Mouse (Mus musculus): ENCODE data around the gene Deaf1. TPM values are rescaled to one million over a fixed set of nuclear protein-coding genes. Genes with fewer than 3 reads are reported as not detected.

The Deaf1 gene
- 10.7 and 11.9 TPM in 2 replicates for polyA plus RNA-seq (2015; fragmentation: Nextera tagmentation; extraction: Ambion mirVana)

- peaks cover 34% of the 10 kb centered on the region for H3K4me1 ChIP-seq (ENCODE audit: insufficient read depth)
- under 1% methylated on average over 105 of the region's 105 CpGs for WGBS (ENCODE audit: insufficient replicate concordance)
These were observed at the start of gene Deaf1, which contains the start of gene Tmem80 for GRCm38 (mm10) chr7:141327469-141328372. Gene Deaf1, minus strand, starts transcription at chr7:141327690. Gene Tmem80, plus strand, starts transcription at chr7:141327739.

GRCm38 (mm10) chr7:141374399-141374798 lies 46.9 kb upstream of the Deaf1 start:
- H3K27me3 ChIP-seq (ENCODE audit: insufficient read depth, low read length): no peaks in the 10 kb centered on the region
- no peak overlapping the region for H3K9ac ChIP-seq (replicated peaks)
- TF ChIP-seq EP300 (IDR thresholded peaks at IDR 0.05; ENCODE audit: low read depth) (no peak), CTCF (IDR thresholded peaks at IDR 0.05; ENCODE audit: low read depth) (no peak)
- no peak overlapping the region for H3K4me2 ChIP-seq (ENCODE audit: low read depth, low read length)
- H3K27ac ChIP-seq (ENCODE audit: low read depth): no peak overlapping the region
- peaks cover 10% of the 10 kb centered on the region for H3K4me1 ChIP-seq (ENCODE audit: insufficient read depth)
- H3K36me3 ChIP-seq (replicated peaks; ENCODE audit: insufficient read depth, low read length): no peaks in the 10 kb centered on the region
- H3K4me3 ChIP-seq (ENCODE audit: low read depth, low read length): no peak overlapping the region
- DNase-seq: no peak
- no peak for ATAC-seq
- H3K9me3 ChIP-seq (ENCODE audit: low read length): no peaks in the 10 kb centered on the region

More at GRCm38 (mm10) chr7:141327469-141328372, at the start of gene Deaf1, which contains the start of gene Tmem80:
- peak within 1 kb of the TSS; percentile 92 for H3K9ac ChIP-seq (replicated peaks)
- H3K4me3 ChIP-seq (ENCODE audit: low read depth, low read length): peak within 1 kb of the TSS; percentile 72
- H3K27me3 ChIP-seq (ENCODE audit: insufficient read depth, low read length): no peaks in the 10 kb centered on the region
- no peaks in the 10 kb centered on the region for H3K9me3 ChIP-seq (ENCODE audit: low read length)
- peak within 1 kb of the TSS; percentile 91 for H3K4me2 ChIP-seq (ENCODE audit: low read depth, low read length)
- H3K27ac ChIP-seq (ENCODE audit: low read depth): peak within 1 kb of the TSS; percentile 94
- TF ChIP-seq EP300 (IDR thresholded peaks at IDR 0.05; ENCODE audit: low read depth): no peak; the same call in 1 of the 2 replicates
- no peak for TF ChIP-seq CTCF (IDR thresholded peaks at IDR 0.05; ENCODE audit: low read depth)
- DNase-seq (peak; percentile 97), ATAC-seq (peak; percentile 91)
- peaks cover 17% of the 10 kb centered on the region for H3K36me3 ChIP-seq (replicated peaks; ENCODE audit: insufficient read depth, low read length)

GRCm38 (mm10) chr7:141373611-141374010 lies 46.1 kb upstream of the Deaf1 start:
- no peaks in the 10 kb centered on the region for H3K36me3 ChIP-seq (replicated peaks; ENCODE audit: insufficient read depth, low read length)
- peaks cover 10% of the 10 kb centered on the region for H3K4me1 ChIP-seq (ENCODE audit: insufficient read depth)
- no peak overlapping the region for H3K4me3 ChIP-seq (ENCODE audit: low read depth, low read length)
- no peak for TF ChIP-seq CTCF (IDR thresholded peaks at IDR 0.05; ENCODE audit: low read depth)
- TF ChIP-seq EP300 (IDR thresholded peaks at IDR 0.05; ENCODE audit: low read depth): no peak
- no peak overlapping the region for H3K4me2 ChIP-seq (ENCODE audit: low read depth, low read length)
- ATAC-seq (peak; percentile 51; the same call in 1 of the 2 replicates), DNase-seq (no peak)
- no peak overlapping the region for H3K9ac ChIP-seq (replicated peaks)
- 73% methylated on average over 6 of the region's 6 CpGs for WGBS (ENCODE audit: insufficient replicate concordance)
- no peaks in the 10 kb centered on the region for H3K27me3 ChIP-seq (ENCODE audit: insufficient read depth, low read length)
- no peak overlapping the region for H3K27ac ChIP-seq (ENCODE audit: low read depth)
- H3K9me3 ChIP-seq (ENCODE audit: low read length): no peaks in the 10 kb centered on the region

- H3K4me3 ChIP-seq (ENCODE audit: low read depth, low read length): no peak overlapping the region
- DNase-seq (no peak), ATAC-seq (peak; percentile 67)
- peaks cover 10% of the 10 kb centered on the region for H3K4me1 ChIP-seq (ENCODE audit: insufficient read depth)
- no peak overlapping the region for H3K4me2 ChIP-seq (ENCODE audit: low read depth, low read length)
- 47% methylated on average over 6 of the region's 6 CpGs for WGBS (ENCODE audit: insufficient replicate concordance)
- H3K36me3 ChIP-seq (replicated peaks; ENCODE audit: insufficient read depth, low read length): no peaks in the 10 kb centered on the region
- H3K27me3 ChIP-seq (ENCODE audit: insufficient read depth, low read length): no peaks in the 10 kb centered on the region
- H3K9me3 ChIP-seq (ENCODE audit: low read length): no peaks in the 10 kb centered on the region
- H3K9ac ChIP-seq (replicated peaks): no peak overlapping the region
- peak overlapping the region; percentile 45; the same call in 1 of the 2 replicates for H3K27ac ChIP-seq (ENCODE audit: low read depth)
- TF ChIP-seq CTCF (IDR thresholded peaks at IDR 0.05; ENCODE audit: low read depth) (no peak), EP300 (IDR thresholded peaks at IDR 0.05; ENCODE audit: low read depth) (no peak)
These were observed 44.6 kb upstream of the Deaf1 start for GRCm38 (mm10) chr7:141371942-141372595.

- no peak for TF ChIP-seq EP300 (IDR thresholded peaks at IDR 0.05; ENCODE audit: low read depth)
- TF ChIP-seq CTCF (IDR thresholded peaks at IDR 0.05; ENCODE audit: low read depth): no peak
- no peak overlapping the region for H3K9ac ChIP-seq (replicated peaks)
- no peak overlapping the region for H3K4me2 ChIP-seq (ENCODE audit: low read depth, low read length)
- no peak overlapping the region for H3K4me3 ChIP-seq (ENCODE audit: low read depth, low read length)
- DNase-seq (no peak), ATAC-seq (no peak)
- H3K36me3 ChIP-seq (replicated peaks; ENCODE audit: insufficient read depth, low read length): no peaks in the 10 kb centered on the region
- H3K9me3 ChIP-seq (ENCODE audit: low read length): no peaks in the 10 kb centered on the region
- WGBS (ENCODE audit: insufficient replicate concordance): 49% methylated on average over 5 of the region's 5 CpGs
- no peaks in the 10 kb centered on the region for H3K27me3 ChIP-seq (ENCODE audit: insufficient read depth, low read length)
- peak overlapping the region; percentile 78 for H3K27ac ChIP-seq (ENCODE audit: low read depth)
- peaks cover 16% of the 10 kb centered on the region for H3K4me1 ChIP-seq (ENCODE audit: insufficient read depth)
These were observed 42.4 kb upstream of the Deaf1 start for GRCm38 (mm10) chr7:141369918-141370317.

- Histone ChIP-seq H3K27ac (ENCODE audit: low read depth) (no peak overlapping the region), H3K9ac (replicated peaks) (no peak overlapping the region), H3K4me1 (ENCODE audit: insufficient read depth) (peaks cover 28% of the 10 kb centered on the region), H3K4me3 (ENCODE audit: low read depth, low read length) (no peak overlapping the region), H3K27me3 (ENCODE audit: insufficient read depth, low read length) (no peaks in the 10 kb centered on the region), H3K9me3 (ENCODE audit: low read length) (no peaks in the 10 kb centered on the region), H3K4me2 (ENCODE audit: low read depth, low read length) (no peak overlapping the region), H3K36me3 (replicated peaks; ENCODE audit: insufficient read depth, low read length) (no peaks in the 10 kb centered on the region)
- WGBS (ENCODE audit: insufficient replicate concordance): 78% methylated on average over 4 of the region's 4 CpGs
- DNase-seq (no peak), ATAC-seq (no peak)
- TF ChIP-seq EP300 (IDR thresholded peaks at IDR 0.05; ENCODE audit: low read depth): no peak
- no peak for TF ChIP-seq CTCF (IDR thresholded peaks at IDR 0.05; ENCODE audit: low read depth)
These were observed 39.9 kb upstream of the Deaf1 start for GRCm38 (mm10) chr7:141367358-141367757.
